Mouse (Mus musculus) G1E (cell line): Measurements from ENCODE around the gene Nt5dc1. TPM values are rescaled to one million over a fixed set of nuclear protein-coding genes. Genes with fewer than 3 reads are reported as not detected.

Experiments
- ATAC-seq: 2 replicates; pipeline ENCODE4 v1.8.0; 2016; ENCODE audit warnings: mild to moderate bottlenecking; ENCODE audit not compliant: insufficient number of reproducible peaks, poor library complexity, low FRiP score, severe bottlenecking; ENCODE audit errors: extremely low read depth
- DNase-seq: peaks from one replicate; pipeline ENCODE4 v3.0.0; 2012; ENCODE audit warnings: low spot score
- H3K27me3 ChIP-seq: 2 replicates; pipeline ENCODE4 v1.6.1; 2012; ENCODE audit warnings: mild to moderate bottlenecking, low read length, inconsistent platforms; ENCODE audit not compliant: insufficient read depth
- H3K36me3 ChIP-seq: replicated peaks from 2 replicates; pipeline ENCODE3; 2012; ENCODE audit warnings: mild to moderate bottlenecking, inconsistent platforms
- H3K4me1 ChIP-seq: 2 replicates; pipeline ENCODE4 v1.6.1; 2012; ENCODE audit warnings: low read depth, low read length, inconsistent platforms, mixed read lengths; ENCODE audit not compliant: insufficient read depth
- H3K4me3 ChIP-seq: 2 replicates; pipeline ENCODE4 v1.5.1; 2012; ENCODE audit warnings: low read depth, mild to moderate bottlenecking, inconsistent platforms, low read length, moderate library complexity, mixed read lengths
- H3K9me3 ChIP-seq: replicated peaks from 2 replicates; pipeline ENCODE4 v1.6.1; 2012; ENCODE audit warnings: inconsistent platforms
- CTCF ChIP-seq: IDR thresholded peaks from 2 replicates; pipeline ENCODE4 v1.5.1; 2012; ENCODE audit warnings: low read depth, low read length, inconsistent platforms, mixed read lengths
- GATA1 ChIP-seq: IDR thresholded peaks from 2 replicates; pipeline ENCODE4 v1.6.1; 2012; ENCODE audit warnings: borderline replicate concordance, low read length, inconsistent platforms, mixed read lengths
- GATA2 ChIP-seq: IDR thresholded peaks from 2 replicates; pipeline ENCODE4 v1.6.1; 2012; ENCODE audit warnings: low read depth, low read length, inconsistent platforms, borderline replicate concordance
- POLR2AphosphoS5 ChIP-seq: IDR thresholded peaks from 2 replicates; pipeline ENCODE4 v1.6.1; 2012; ENCODE audit warnings: low read depth, low read length, inconsistent platforms; ENCODE audit not compliant: insufficient replicate concordance
- TAL1 ChIP-seq: conservative IDR thresholded peaks from 2 replicates; pipeline ENCODE4 v1.6.1; 2012; ENCODE audit warnings: low read depth, low read length, inconsistent platforms, mixed read lengths
- polyA plus RNA-seq: library from polyadenylated mRNA; stranded (reverse); fragments of >175 nt; gene quantifications from 2 replicates; pipeline ENCODE4 v1.2.3, GENCODE M21; 2012
- total RNA-seq, 2 experiments: library from RNA; stranded (forward) in 1 of 2; stranded (reverse) in 1 of 2; fragments of 200-1000 nt in 1 of 2; fragments of >200 nt in 1 of 2; fragmentation: Nextera tagmentation in 1 of 2; gene quantifications; 2 replicates each; pipeline ENCODE4 v1.2.3; 2014 to 2017

Gene Nt5dc1
- total and polyA plus RNA-seq, 3 experiments, result 7.6 to 48.8 (median 34.8) TPM

DNA sequence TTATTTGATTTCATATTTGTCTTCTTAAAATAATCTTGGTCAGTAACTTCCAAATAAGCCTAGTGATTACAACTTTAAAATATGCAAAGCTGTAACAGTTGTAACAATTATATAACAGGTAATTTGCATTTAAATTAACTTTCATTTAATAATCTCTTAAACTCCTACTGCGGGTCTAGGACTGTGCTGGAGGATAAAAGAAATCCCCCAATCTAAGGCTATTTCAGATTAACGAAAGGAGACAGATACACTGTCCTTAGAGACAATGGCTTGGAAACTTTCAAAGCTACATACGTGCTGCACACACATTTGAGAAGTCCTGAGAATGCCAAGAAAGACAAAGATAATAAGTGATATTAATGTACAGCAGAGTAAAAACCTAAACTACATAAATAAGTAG is 60.1 kb downstream of the Nt5dc1 start:
- no peak for TF ChIP-seq TAL1
- TF ChIP-seq GATA1, result no peak
- no peak for TF ChIP-seq POLR2AphosphoS5
- TF ChIP-seq GATA2, result no peak
- TF ChIP-seq CTCF, result no peak
- Histone ChIP-seq H3K27me3 (no peaks in the 10 kb centered on the region), H3K4me3 (no peak overlapping the region), H3K9me3 (no peaks in the 10 kb centered on the region), H3K4me1 (no peaks in the 10 kb centered on the region), H3K36me3 (peaks cover 8% of the 10 kb centered on the region)
- DNase-seq (no peak), ATAC-seq (no peak)

DNA sequence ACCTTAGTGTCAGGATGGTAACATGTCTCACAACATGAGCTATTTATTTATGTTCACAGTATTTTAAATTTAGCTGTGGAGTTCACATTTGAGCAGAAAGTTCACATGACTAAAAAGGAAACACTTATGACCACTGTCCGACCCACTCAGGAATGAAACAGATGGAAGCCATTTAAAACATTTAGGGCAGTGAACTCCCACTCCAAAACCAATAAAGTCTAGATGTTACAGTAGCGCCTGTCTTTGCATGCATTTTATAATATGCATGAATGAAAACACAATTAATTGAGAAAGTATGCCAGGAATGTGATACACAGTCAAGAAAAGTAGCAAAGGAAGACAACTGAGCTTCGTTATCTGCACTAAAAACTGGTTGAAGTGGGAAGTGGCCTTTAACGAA is 66.2 kb downstream of the Nt5dc1 start:
- TF ChIP-seq CTCF (no peak), TAL1 (no peak), GATA2 (no peak), GATA1 (no peak), POLR2AphosphoS5 (no peak)
- DNase-seq, result no peak
- Histone ChIP-seq H3K9me3 (no peaks in the 10 kb centered on the region), H3K36me3 (peaks cover 23% of the 10 kb centered on the region), H3K4me1 (no peaks in the 10 kb centered on the region), H3K4me3 (no peak overlapping the region), H3K27me3 (no peaks in the 10 kb centered on the region)
- no peak for ATAC-seq

DNA sequence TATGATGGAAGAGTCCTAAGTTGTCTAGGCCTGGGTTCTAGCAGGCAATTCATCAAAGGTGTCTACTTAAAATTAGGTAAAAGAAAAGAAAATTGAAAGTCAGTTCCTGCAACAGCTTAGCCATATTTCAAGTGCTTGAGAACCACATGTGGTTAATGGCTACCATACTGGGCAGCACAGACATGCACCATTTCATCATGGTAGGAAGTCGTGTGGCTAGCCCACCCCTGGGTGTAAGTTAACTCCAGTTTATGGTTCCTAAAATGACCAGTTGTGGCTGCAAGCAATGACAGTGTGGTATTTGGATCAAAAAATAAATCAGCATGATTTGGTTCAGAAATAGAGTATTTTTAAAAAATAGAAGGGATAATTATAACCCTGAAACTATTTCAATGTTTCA is 76.5 kb downstream of the Nt5dc1 start:
- Histone ChIP-seq H3K36me3 (peaks cover 8% of the 10 kb centered on the region), H3K4me3 (no peak overlapping the region), H3K4me1 (no peaks in the 10 kb centered on the region), H3K27me3 (no peaks in the 10 kb centered on the region), H3K9me3 (no peaks in the 10 kb centered on the region)
- no peak for DNase-seq
- ATAC-seq, result no peak
- TF ChIP-seq POLR2AphosphoS5, result no peak
- TF ChIP-seq TAL1, result no peak
- TF ChIP-seq GATA1, result no peak
- TF ChIP-seq GATA2, result no peak
- no peak for TF ChIP-seq CTCF

DNA sequence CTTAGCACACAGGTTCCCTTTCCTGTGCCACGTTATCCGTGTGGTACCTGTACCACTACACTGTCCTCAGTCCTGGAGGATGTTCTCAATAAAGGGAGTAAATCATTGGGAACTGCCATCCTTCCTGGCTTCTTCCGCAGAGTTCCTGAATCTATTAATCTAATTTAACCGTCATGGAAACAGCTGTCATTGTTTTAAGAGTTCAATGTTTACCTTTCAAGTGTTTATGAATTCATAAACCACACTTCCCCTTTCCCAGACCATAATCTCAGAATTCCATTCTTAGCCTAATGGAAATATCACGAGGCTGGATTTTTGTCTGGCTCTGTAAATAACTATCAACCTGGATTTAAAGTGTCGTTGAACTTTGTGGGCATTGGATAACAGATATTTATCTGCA is 77.3 kb downstream of the Nt5dc1 start:
- no peak overlapping the region for H3K4me3 ChIP-seq
- peaks cover 5% of the 10 kb centered on the region for H3K36me3 ChIP-seq
- TF ChIP-seq GATA1 (no peak), GATA2 (no peak), TAL1 (no peak), POLR2AphosphoS5 (no peak), CTCF (no peak)
- H3K9me3 ChIP-seq, result no peaks in the 10 kb centered on the region
- no peaks in the 10 kb centered on the region for H3K4me1 ChIP-seq
- H3K27me3 ChIP-seq, result no peaks in the 10 kb centered on the region
- no peak for DNase-seq
- ATAC-seq, result no peak

DNA sequence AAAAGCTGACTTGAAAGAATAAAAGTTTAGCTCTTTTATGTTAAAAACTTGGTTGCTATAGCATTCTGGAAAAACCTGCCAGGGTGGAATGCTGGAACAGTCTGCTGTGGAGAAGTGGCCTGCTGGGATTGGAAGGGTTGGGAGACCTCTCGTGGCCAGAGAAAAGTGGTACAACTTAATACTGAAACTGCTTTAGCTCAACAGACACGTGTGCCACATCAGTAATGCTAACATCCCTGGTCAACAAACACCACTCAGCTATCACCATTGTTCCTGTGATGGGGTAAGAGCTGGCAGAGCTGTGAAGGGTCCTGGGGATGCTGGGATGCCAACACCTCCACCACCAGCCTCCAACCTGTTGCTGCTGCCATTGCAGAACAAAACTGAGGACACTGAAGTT is 90.0 kb downstream of the Nt5dc1 start:
- Histone ChIP-seq H3K27me3 (no peaks in the 10 kb centered on the region), H3K36me3 (peaks cover 17% of the 10 kb centered on the region), H3K4me1 (peaks cover 2% of the 10 kb centered on the region; the same call in 1 of the 2 replicates), H3K9me3 (no peaks in the 10 kb centered on the region), H3K4me3 (no peak overlapping the region)
- DNase-seq (no peak), ATAC-seq (no peak; the same call in 1 of the 2 replicates)
- TF ChIP-seq GATA2 (no peak), CTCF (no peak), GATA1 (no peak), POLR2AphosphoS5 (no peak), TAL1 (no peak)

DNA sequence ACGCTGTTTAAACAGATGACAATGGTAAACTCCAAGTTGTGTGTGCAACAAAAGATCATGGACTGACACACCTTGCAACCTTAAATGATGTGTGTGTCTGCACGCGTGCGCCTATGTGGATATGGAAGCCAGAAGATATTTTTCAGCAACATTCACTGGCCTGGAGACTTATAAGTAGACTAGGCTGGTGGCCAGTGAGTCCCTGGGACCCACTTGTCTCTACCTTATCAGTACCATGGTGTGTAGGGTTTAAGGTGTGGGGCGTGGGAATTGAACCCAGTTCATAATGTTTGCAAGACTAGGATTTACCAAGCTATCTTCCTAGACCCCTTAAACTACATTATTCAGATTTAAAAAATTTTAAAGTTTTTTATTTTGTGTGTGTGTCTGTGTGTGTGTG is 91.2 kb downstream of the Nt5dc1 start:
- no peaks in the 10 kb centered on the region for H3K9me3 ChIP-seq
- no peak for ATAC-seq
- H3K4me3 ChIP-seq, result no peak overlapping the region
- no peak for TF ChIP-seq POLR2AphosphoS5
- TF ChIP-seq TAL1, result no peak
- no peak for TF ChIP-seq GATA2
- TF ChIP-seq GATA1, result no peak
- no peak for TF ChIP-seq CTCF
- H3K4me1 ChIP-seq, result peaks cover 2% of the 10 kb centered on the region; the same call in 1 of the 2 replicates
- H3K36me3 ChIP-seq, result peaks cover 20% of the 10 kb centered on the region
- no peaks in the 10 kb centered on the region for H3K27me3 ChIP-seq
- no peak for DNase-seq
